In genomic region chr2:4967806-4968205, GRCm38 (mm10) we compare ENCODE assay signal across 30 mouse cellular contexts. TPM values are rescaled to one million over a fixed set of nuclear protein-coding genes. Genes with fewer than 3 reads are reported as not detected.
"Had no signal": no experiment of that assay in that cellular context is flagged by ENCODE, and none has a peak within 500 bp of the region (broad histone marks: within the 10 kb centered on the region; RNA-seq: fewer than 3 reads in every experiment).

No protein-coding gene starts in this region.

- DNase-seq: cerebellum, postnatal 10 days; cerebellum, postnatal 14 days; cerebellum, postnatal 25 days; cerebellum, postnatal 36 days; embryo, embryonic 11 days; forebrain, postnatal 0 days; gastrocnemius, adult 2 months; gastrocnemius, postnatal 10 days; gastrocnemius, postnatal 14 days; gastrocnemius, postnatal 25 days; gastrocnemius, postnatal 36 days; heart, adult 11 months; heart, adult 18-20 months; heart, adult 2 months had no signal

- H3K4me3 ChIP-seq: embryonic facial prominence, embryonic 10.5 days; embryonic facial prominence, embryonic 12.5 days; embryonic facial prominence, embryonic 13.5 days; embryonic facial prominence, embryonic 15.5 days; erythroblast, embryonic 14.5 days; forebrain, embryonic 10.5 days; forebrain, embryonic 12.5 days; forebrain, embryonic 13.5 days; forebrain, embryonic 15.5 days; gastrocnemius, adult 2 months; heart, adult 2 months; heart, embryonic 10.5 days had no signal

- H3K4me2 ChIP-seq: embryonic facial prominence, embryonic 12.5 days; embryonic facial prominence, embryonic 13.5 days; embryonic facial prominence, embryonic 15.5 days; forebrain, embryonic 12.5 days; forebrain, embryonic 13.5 days; forebrain, embryonic 15.5 days had no signal

- ATAC-seq: forebrain, embryonic 13.5 days; forebrain, embryonic 14.5 days; forebrain, embryonic 15.5 days; forebrain, embryonic 16.5 days; forebrain, postnatal 0 days had no signal

- H3K4me1 ChIP-seq: embryonic facial prominence, embryonic 10.5 days; embryonic facial prominence, embryonic 12.5 days; embryonic facial prominence, embryonic 13.5 days; embryonic facial prominence, embryonic 15.5 days; forebrain, embryonic 10.5 days; forebrain, embryonic 12.5 days; forebrain, embryonic 13.5 days; forebrain, embryonic 15.5 days; heart, embryonic 10.5 days had no signal

- H3K27me3 ChIP-seq: embryonic facial prominence, embryonic 12.5 days; embryonic facial prominence, embryonic 13.5 days; embryonic facial prominence, embryonic 15.5 days; forebrain, embryonic 12.5 days; forebrain, embryonic 13.5 days; forebrain, embryonic 15.5 days had no signal

- H3K27ac ChIP-seq: embryonic facial prominence, embryonic 10.5 days; embryonic facial prominence, embryonic 12.5 days; embryonic facial prominence, embryonic 13.5 days; embryonic facial prominence, embryonic 15.5 days; forebrain, embryonic 10.5 days; forebrain, embryonic 12.5 days; forebrain, embryonic 13.5 days; forebrain, embryonic 15.5 days; gastrocnemius, adult 2 months; heart, adult 2 months; heart, embryonic 10.5 days had no signal

- H3K9ac ChIP-seq: embryonic facial prominence, embryonic 12.5 days; embryonic facial prominence, embryonic 13.5 days; embryonic facial prominence, embryonic 15.5 days; forebrain, embryonic 12.5 days; forebrain, embryonic 13.5 days; forebrain, embryonic 15.5 days; forebrain, postnatal 0 days had no signal

- H3K9me3 ChIP-seq: embryonic facial prominence, embryonic 10.5 days; embryonic facial prominence, embryonic 12.5 days; embryonic facial prominence, embryonic 13.5 days; embryonic facial prominence, embryonic 15.5 days; forebrain, embryonic 10.5 days; forebrain, embryonic 12.5 days; forebrain, embryonic 13.5 days; forebrain, embryonic 15.5 days; heart, embryonic 10.5 days had no signal

- H3K36me3 ChIP-seq: embryonic facial prominence, embryonic 10.5 days; embryonic facial prominence, embryonic 12.5 days; embryonic facial prominence, embryonic 13.5 days; embryonic facial prominence, embryonic 15.5 days; forebrain, embryonic 10.5 days; forebrain, embryonic 12.5 days; forebrain, embryonic 15.5 days; heart, embryonic 10.5 days had no signal

RNA-seq across cellular contexts. Expression of gene Ucma, which starts 8.1 kb away (rescaled TPM):
- total RNA-seq: common myeloid progenitor, adult 5-6 weeks; forebrain, postnatal 0 days; gastrocnemius, adult 2 months; gastrocnemius, postnatal 25 days; gastrocnemius, postnatal 36 days; granulocyte monocyte progenitor cell, adult 5-6 weeks; heart, adult 2 months; heart, adult 8-10 months had no signal
- polyA plus RNA-seq: embryonic facial prominence, embryonic 12.5 days; erythroblast, embryonic 14.5 days; forebrain, embryonic 12.5 days; forebrain, embryonic 15.5 days; forebrain, embryonic 16.5 days; heart, embryonic 10.5 days had no signal

RNA-seq across cellular contexts. Expression of gene Mcm10, which starts 44.8 kb away (rescaled TPM):
- total RNA-seq: gastrocnemius, adult 8-10 months had no signal
